Mouse (Mus musculus) gastrocnemius, postnatal 36 days (tissue): ENCODE measurements at regions not wholly inside any gene's neighbourhood (a gene's known extent, or its start where the extent isn't known, plus 50 kb on each side); places are given as distances from the start of the nearest gene placed in this dataset.
A peak's percentile ranks its signal among the peaks of the same experiment; 100 is the strongest.

ENCODE experiments used
- DNase-seq, 2 experiments: peaks; one replicate each; pipeline ENCODE4 v3.0.0; 2022
- intact Hi-C: fragments of 180-260 bp; cut with DNase I; formaldehyde crosslinking; loops from one replicate; pipeline ENCODE4 v1.15.1; 2025

- intact Hi-C loops: no loop called here
Measured at GRCm38 (mm10) chr10:96479786-96480185, 137.0 kb upstream of the Btg1 start.

GRCm38 (mm10) chr10:96480453-96481324, 136.1 kb upstream of the Btg1 start:
- intact Hi-C loops: no loop called here
- DNase-seq: peak; percentile 4 to 13

More at GRCm38 (mm10) chr10:96479786-96480185, 137.0 kb upstream of the Btg1 start:
- DNase-seq: no peak

- intact Hi-C loops: no loop called here
- no peak for DNase-seq
Measured at GRCm38 (mm10) chr10:96481325-96481638, 135.5 kb upstream of the Btg1 start.

DNA sequence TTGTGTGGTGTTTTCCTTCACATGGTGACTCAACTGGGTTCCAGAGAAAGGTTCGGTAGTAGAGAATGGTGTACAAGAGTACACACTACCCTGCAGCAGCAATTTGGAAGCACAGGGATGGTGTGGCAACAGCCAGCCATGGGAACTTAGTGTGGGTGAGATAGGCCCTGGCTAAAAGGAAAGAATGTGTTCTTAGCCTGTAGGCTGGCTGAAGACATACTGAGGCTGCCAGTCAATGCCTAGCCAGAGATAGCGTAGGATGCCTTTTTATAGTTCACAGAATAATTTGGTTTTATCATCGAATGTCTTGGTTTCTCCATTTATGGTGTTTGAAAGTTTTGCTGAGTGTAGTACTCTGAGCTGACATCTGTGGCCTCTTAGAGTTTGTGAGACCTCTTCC, 130.1 kb upstream of the Btg1 start:
- intact Hi-C loops: no loop called here
- DNase-seq: no peak

DNA sequence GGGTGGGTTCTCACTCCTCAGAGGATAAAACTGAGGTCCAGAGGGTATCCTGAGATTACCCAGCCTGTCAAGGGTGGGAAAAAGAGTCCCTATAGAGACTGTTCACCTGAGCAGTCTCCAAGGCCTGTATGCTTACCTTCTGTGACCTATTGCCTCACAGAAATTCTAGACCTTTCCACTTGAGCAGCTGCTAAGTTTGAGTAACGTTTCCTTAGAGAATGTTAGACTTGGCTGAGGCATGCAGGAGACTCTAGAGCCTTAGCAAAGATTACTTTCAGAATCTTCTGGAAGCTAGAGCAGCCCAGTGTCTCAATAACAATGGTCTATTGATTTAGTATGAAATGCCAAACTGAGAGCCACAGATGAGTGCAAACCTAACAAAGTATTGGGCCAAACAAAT, 123.1 kb upstream of the Btg1 start:
- intact Hi-C loops: no loop called here
- no peak for DNase-seq

DNA sequence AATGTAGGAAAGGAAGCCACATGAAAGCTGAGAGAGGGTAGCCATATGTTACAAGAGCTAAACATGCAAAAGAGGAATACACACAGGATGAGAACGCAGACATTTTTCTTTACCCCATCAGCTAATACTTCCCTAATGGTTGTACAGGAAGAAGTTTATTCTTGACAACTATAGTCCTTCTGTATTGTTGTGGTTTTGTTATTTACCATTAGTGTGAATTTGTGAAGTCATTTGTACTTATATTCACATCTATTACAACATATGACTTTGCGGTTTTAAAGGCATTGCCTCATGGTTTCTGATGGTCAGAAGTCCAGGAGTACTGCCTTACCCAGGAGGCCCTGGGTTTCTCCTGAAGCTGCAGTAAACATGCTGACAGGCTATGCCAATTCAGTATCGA, 120.1 kb upstream of the Btg1 start:
- DNase-seq: no peak
- intact Hi-C loops: no loop called here

DNA sequence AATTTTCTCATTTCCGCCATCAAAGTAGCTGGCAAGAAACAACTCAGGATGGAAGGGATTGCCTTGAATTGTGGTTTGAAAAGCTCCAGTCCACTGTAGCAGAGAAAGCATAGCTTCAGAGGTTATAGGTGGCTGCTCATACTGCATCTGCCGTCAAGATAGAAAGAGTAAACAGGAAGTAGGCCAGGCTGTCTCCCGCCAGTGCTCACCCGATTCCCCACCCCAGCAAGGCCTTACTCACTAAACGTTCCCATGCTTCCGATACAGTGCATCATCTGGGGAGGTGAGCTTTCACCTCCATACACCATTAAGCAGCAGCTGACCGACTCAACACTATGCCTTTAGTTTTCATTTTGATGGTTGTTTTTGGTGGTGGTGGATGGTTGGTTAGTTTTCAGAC, 119.3 kb upstream of the Btg1 start:
- intact Hi-C loops: no loop called here
- DNase-seq: no peak

GRCm38 (mm10) chr10:96499274-96499673, 117.5 kb upstream of the Btg1 start:
- intact Hi-C loops: no loop called here
- no peak for DNase-seq

GRCm38 (mm10) chr10:96502090-96502728, 114.6 kb upstream of the Btg1 start:
- no peak for DNase-seq
- intact Hi-C loops: no loop called here

GRCm38 (mm10) chr10:96502736-96503135, 114.1 kb upstream of the Btg1 start:
- DNase-seq: no peak
- intact Hi-C loops: no loop called here

DNA sequence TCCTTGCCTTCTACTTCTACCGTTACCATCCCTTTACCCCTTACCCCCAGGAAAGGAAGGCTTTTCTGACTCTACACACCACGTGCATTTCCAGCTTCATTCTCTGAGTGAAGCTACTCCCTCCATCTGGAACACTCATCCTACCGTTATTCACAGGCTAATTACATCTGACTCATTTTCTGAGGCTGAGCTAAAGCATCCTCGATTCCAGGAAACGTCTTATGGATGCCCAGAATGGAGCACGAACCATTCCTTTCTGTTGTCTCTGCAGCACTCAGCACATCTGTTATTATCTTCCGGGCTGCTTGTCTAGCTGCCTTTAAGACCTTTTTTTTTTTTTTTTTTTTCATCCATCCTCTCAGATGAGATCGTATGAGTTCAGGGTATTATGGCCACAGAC, 112.5 kb upstream of the Btg1 start:
- intact Hi-C loops: no loop called here
- DNase-seq: no peak

- intact Hi-C loops: no loop called here
- DNase-seq: no peak
Measured at GRCm38 (mm10) chr10:96515164-96515922, 101.5 kb upstream of the Btg1 start.

DNA sequence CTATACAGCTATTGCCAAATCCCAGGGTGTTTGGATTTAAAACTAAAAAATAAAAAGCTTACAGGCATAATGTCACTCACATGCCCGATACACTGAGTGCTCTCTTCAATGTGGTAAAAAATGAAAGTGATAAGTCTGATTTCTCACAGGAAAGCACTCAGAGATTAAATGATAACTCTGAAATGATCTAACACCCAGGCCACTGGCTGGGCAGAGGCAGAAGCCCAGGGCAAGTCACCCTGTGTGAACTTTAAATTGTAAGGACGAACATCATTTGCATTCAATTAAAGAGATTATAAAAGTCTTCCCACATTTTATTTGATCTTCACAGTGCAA, 100.9 kb upstream of the Btg1 start:
- intact Hi-C loops: no loop called here

GRCm38 (mm10) chr10:96519411-96519810, 97.4 kb upstream of the Btg1 start:
- no peak for DNase-seq
- intact Hi-C loops: no loop called here

More for the DNA sequence above, 100.9 kb upstream of the Btg1 start:
- DNase-seq: no peak

DNA sequence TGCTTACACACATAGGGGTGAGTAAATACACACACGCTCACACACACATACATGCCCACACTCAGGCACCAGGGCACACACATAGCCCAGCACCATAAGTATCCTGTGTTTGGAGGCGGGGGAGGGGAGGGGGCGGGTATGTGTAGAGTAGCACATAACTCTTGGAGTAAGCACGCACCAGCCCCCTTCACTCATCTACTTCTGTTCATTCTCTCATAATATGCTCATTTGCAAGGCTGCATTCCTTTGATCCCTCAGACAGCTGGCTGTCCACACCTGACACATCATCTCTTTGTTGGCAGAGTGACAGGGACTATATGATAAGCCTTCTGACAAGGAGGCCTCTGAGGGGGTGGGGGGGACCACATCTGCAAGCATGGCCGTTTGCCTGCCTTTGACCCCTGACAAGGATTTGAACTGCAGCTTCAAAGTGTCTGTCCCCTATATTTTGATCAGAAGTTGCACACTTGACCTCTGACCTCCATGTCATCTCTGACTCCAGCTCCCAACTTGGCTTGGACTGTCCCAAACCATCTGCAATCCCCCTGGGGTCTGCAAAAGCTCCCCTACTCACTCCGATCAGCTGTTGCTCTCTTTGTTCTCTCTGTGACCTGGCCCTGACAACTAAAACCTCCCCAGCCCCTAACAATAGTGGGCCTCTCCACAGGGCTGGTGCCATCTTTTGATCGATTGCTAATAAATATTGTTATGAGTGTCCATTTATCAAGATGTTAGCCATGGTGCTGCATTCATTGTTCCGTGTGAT, 95.6 kb upstream of the Btg1 start:
- DNase-seq: no peak
- intact Hi-C loops: no loop called here

DNA sequence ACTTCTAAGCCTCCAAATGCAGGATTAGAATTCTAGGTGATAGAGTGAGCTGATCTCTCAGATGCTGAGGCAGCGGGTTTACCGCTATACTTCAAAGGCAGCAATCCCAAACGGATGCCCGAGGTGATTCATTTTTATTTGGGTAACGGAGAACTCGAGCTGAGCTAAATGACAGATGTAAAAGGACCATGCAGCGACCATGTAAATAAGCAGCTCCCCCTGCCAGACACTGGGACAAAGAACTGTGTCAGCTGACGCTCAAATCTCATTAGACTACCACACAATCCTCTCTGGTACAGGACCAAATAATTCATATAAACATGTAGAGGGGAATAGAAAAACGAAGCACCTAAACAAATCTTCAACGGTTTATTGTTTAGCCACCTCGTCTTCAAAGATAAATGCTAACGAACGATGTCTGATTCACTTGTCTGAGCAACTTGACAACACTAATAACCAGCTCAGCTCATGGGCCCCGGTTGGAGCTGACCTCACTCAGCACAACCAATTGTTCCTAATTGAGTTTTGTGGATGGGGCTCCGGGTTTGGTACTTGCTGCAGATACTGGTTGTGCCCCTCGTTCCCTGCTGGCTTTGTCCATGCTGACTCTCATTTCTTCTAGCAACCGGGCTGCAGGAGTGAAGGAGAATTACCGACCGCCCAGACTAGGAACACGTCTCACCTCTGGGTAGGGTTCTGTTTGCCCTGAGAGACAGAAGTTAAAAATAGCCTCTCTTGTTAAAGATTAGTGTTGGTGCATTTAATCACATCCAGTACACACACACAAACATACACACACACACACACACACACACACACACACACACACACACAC, 92.6 kb upstream of the Btg1 start:
- intact Hi-C loops: no loop called here
- no peak for DNase-seq

- no peak for DNase-seq
- intact Hi-C loops: no loop called here
Measured at GRCm38 (mm10) chr10:96527864-96528263, 88.9 kb upstream of the Btg1 start.

- intact Hi-C loops: no loop called here
- DNase-seq: no peak
Measured at GRCm38 (mm10) chr10:96534547-96535124, 82.2 kb upstream of the Btg1 start.

GRCm38 (mm10) chr10:96535461-96535860, 81.3 kb upstream of the Btg1 start:
- DNase-seq: no peak
- intact Hi-C loops: no loop called here

DNA sequence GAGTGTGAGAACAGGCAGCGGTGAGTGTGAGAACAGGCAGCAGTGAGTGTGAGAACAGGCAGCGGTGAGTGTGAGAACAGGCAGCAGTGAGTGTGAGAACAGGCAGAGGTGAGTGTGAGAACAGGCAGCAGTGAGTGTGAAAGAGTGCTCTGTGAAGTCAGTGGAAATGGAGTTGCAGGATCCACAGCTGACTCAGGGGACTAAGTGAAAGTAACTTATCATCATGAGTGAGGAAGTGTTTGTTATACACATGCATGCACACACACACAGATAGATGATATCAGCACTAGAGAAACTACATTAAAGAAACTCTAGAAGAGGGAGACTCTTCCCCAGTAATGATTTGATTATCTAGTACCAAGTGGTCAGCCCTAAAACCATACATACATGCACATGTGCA, 76.0 kb upstream of the Btg1 start:
- DNase-seq: no peak
- intact Hi-C loops: no loop called here
